Mouse (Mus musculus): ENCODE data around the gene Gadd45g. TPM values are rescaled to one million over a fixed set of nuclear protein-coding genes. Genes with fewer than 3 reads are reported as not detected.
A peak's percentile ranks its signal among the peaks of the same experiment; 100 is the strongest.
"Not testable (repeated sequence)": the region's sequence is repeated elsewhere in the genome, so short reads cannot be mapped to it uniquely, and the experiment has no call there.

The Gadd45g gene
- polyA plus RNA-seq, 1 experiment from 2014 or later: 50.3 TPM

DNA sequence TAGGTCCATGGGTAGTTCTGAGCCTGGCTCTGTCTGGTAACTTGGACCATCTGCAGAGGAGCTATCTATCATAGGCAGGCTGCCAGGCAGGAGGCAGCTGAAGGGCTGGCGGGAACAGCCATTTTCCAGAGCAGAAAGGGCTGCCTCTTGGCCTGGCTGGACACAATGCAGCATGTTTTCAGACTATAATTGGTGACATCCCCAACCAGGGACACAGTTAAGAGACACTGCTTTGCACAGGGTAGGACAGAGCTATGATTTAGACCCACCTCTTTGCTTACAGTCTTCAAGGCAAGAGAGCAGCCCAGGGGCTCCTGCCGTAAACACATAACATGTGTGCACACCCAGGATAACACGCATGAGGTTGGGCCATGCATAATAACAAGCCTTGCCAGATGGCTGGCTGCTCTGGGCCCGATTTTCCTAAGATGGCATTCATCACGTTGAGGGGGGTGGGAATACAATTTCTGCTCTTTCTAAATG is 29.9 kb upstream of the Gadd45g start:
- peak; percentile 73 for ATAC-seq (ENCODE audit: borderline replicate concordance, extremely low read depth, low FRiP score, low TSS enrichment)
- no peaks in the 10 kb centered on the region for H3K27me3 ChIP-seq
- no peaks in the 10 kb centered on the region for H3K36me3 ChIP-seq
- 55% methylated on average over 5 of the region's 5 CpGs for WGBS
- H3K4me1 ChIP-seq: peaks cover 22% of the 10 kb centered on the region
- no peaks in the 10 kb centered on the region for H3K9me3 ChIP-seq
- H3K4me2 ChIP-seq: no peak overlapping the region
- no peak overlapping the region for H3K4me3 ChIP-seq
- H3K9ac ChIP-seq: no peak overlapping the region
- peak overlapping the region; percentile 73 for H3K27ac ChIP-seq

DNA sequence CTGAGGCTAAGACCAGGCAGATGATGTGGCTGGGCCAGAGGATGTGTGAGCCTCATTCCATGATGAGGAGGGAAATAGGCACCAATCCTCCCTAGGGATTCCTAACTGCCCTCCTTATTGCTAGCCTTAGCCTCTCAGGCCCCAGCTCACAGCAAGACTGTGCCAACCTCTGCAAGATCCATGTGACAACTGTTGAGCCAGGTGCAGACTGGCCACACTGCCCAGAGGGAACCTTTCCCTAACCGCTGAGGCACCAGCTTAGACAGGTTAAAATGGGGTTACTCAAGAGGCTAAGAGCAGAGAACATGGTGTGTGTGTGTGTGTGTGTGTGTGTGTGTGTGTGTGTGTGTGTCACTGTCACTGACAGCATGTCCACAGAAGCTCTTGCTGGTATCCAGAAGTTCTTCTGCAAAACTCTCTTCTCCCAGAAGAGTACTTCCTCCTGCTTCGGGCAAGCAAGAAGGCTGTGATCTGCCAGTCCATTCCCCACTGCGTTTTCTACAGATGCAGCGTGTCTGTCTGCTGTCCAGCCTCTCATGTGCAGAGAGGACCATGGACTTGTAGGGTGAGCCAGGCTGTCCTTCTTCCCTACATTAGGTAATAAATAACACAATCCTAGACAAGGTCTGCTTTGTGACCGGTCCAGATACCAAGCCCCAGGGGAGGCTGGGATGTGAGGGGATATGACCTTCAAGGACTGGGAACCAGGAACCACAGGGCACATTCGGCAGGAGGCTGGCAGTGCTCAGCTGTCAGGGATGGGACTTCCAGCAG is 28.1 kb upstream of the Gadd45g start:
- H3K4me1 ChIP-seq: peaks cover 22% of the 10 kb centered on the region
- no peaks in the 10 kb centered on the region for H3K36me3 ChIP-seq
- H3K9ac ChIP-seq: no peak overlapping the region
- no peak overlapping the region for H3K4me2 ChIP-seq
- no peaks in the 10 kb centered on the region for H3K27me3 ChIP-seq
- no peak overlapping the region for H3K27ac ChIP-seq
- WGBS: 58% methylated on average over 6 of the region's 6 CpGs
- no peak for ATAC-seq (ENCODE audit: borderline replicate concordance, extremely low read depth, low FRiP score, low TSS enrichment)
- H3K4me3 ChIP-seq: no peak overlapping the region
- no peaks in the 10 kb centered on the region for H3K9me3 ChIP-seq

DNA sequence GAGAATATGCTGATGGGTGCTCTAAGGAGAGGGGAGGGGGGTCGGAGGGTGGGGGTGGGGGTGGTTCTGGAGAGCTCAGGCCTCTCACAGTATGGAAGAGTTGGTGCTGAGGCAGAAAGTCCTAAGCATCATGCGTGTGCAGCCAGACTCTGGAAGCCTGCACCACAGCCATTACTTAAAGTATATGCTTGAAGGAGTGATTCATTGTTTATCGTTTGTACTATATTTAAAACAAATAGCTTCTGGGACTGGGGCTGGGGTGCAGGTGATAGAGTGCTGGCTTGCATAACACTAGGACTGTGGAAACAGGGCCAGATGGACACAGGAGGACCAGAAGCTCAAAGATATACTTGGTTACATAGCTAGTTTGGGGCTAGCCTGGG is 27.5 kb upstream of the Gadd45g start:
- WGBS: 47% methylated on average over 3 of the region's 3 CpGs
- Histone ChIP-seq H3K4me3 (no peak overlapping the region), H3K9ac (no peak overlapping the region), H3K27me3 (no peaks in the 10 kb centered on the region), H3K36me3 (no peaks in the 10 kb centered on the region), H3K4me2 (no peak overlapping the region), H3K9me3 (no peaks in the 10 kb centered on the region), H3K4me1 (peaks cover 21% of the 10 kb centered on the region), H3K27ac (no peak overlapping the region)
- no peak for ATAC-seq (ENCODE audit: borderline replicate concordance, extremely low read depth, low FRiP score, low TSS enrichment)

- H3K9me3 ChIP-seq: no peaks in the 10 kb centered on the region
- peaks cover 21% of the 10 kb centered on the region for H3K4me1 ChIP-seq
- no peaks in the 10 kb centered on the region for H3K36me3 ChIP-seq
- 62% methylated on average over 6 of the region's 6 CpGs for WGBS
- H3K4me3 ChIP-seq: no peak overlapping the region
- H3K9ac ChIP-seq: no peak overlapping the region
- no peaks in the 10 kb centered on the region for H3K27me3 ChIP-seq
- H3K27ac ChIP-seq: no peak overlapping the region
- ATAC-seq (ENCODE audit: borderline replicate concordance, extremely low read depth, low FRiP score, low TSS enrichment): no peak
- no peak overlapping the region for H3K4me2 ChIP-seq
Measured at GRCm38 (mm10) chr13:51819351-51819750, 27.1 kb upstream of the Gadd45g start.

DNA sequence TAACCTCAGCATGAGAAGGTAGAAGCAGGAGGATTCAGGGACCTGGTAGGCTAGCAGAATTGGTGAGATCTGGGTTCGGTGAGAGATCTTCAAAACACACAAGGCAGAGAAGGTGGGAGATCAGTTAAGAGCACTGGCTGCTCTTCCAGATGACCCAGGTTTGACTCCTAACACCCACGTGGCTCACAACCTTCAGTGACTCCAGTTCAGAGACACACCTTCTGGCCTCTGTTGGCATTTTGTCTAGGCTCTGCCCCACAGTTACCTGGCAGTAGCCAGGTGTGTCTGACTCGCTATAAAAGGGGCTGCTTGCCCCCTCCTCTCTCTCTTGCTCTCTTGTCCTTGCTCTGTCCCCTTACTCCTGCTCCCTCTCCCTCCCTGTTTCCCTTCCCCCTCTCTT is 24.5 kb upstream of the Gadd45g start:
- Histone ChIP-seq H3K27me3 (no peaks in the 10 kb centered on the region), H3K27ac (no peak overlapping the region), H3K4me1 (peaks cover 13% of the 10 kb centered on the region), H3K9me3 (no peaks in the 10 kb centered on the region), H3K9ac (no peak overlapping the region), H3K4me3 (no peak overlapping the region), H3K4me2 (no peak overlapping the region), H3K36me3 (no peaks in the 10 kb centered on the region)
- WGBS: 42% methylated on average over 3 of the region's 3 CpGs
- no peak for ATAC-seq (ENCODE audit: borderline replicate concordance, extremely low read depth, low FRiP score, low TSS enrichment)

- H3K27me3 ChIP-seq: no peaks in the 10 kb centered on the region
- no peak overlapping the region for H3K4me2 ChIP-seq
- no peak overlapping the region for H3K27ac ChIP-seq
- H3K4me1 ChIP-seq: peaks cover 12% of the 10 kb centered on the region; the same call in 1 of the 2 replicates
- no peak overlapping the region for H3K4me3 ChIP-seq
- no peak overlapping the region for H3K9ac ChIP-seq
- H3K9me3 ChIP-seq: no peaks in the 10 kb centered on the region
- ATAC-seq (ENCODE audit: borderline replicate concordance, extremely low read depth, low FRiP score, low TSS enrichment): no peak
- no peaks in the 10 kb centered on the region for H3K36me3 ChIP-seq
- 40% methylated on average over 8 of the region's 8 CpGs for WGBS
Measured at GRCm38 (mm10) chr13:51823822-51824495, 22.5 kb upstream of the Gadd45g start.

GRCm38 (mm10) chr13:51830744-51831450 is 15.6 kb upstream of the Gadd45g start:
- Histone ChIP-seq H3K9me3 (no peaks in the 10 kb centered on the region), H3K4me1 (no peaks in the 10 kb centered on the region), H3K27me3 (no peaks in the 10 kb centered on the region), H3K27ac (no peak overlapping the region), H3K9ac (no peak overlapping the region), H3K36me3 (no peaks in the 10 kb centered on the region), H3K4me3 (no peak overlapping the region), H3K4me2 (no peak overlapping the region)
- ATAC-seq (ENCODE audit: borderline replicate concordance, extremely low read depth, low FRiP score, low TSS enrichment): no peak
- whole genome bisulfite sequencing: 31% methylated on average over 10 of the region's 10 CpGs

- no peaks in the 10 kb centered on the region for H3K36me3 ChIP-seq
- WGBS: 86% methylated on average over 5 of the region's 6 CpGs
- no peak overlapping the region for H3K9ac ChIP-seq
- ATAC-seq (ENCODE audit: borderline replicate concordance, extremely low read depth, low FRiP score, low TSS enrichment): no peak
- H3K9me3 ChIP-seq: no peaks in the 10 kb centered on the region
- H3K27ac ChIP-seq: no peak overlapping the region
- 0 out of 2 replicates have a peak, but pooled peaks cover 4% of the 10 kb centered on the region for H3K4me1 ChIP-seq
- H3K4me2 ChIP-seq: no peak overlapping the region
- H3K27me3 ChIP-seq: no peaks in the 10 kb centered on the region
- H3K4me3 ChIP-seq: no peak overlapping the region
Measured at GRCm38 (mm10) chr13:51832491-51832890, 14.0 kb upstream of the Gadd45g start.

DNA sequence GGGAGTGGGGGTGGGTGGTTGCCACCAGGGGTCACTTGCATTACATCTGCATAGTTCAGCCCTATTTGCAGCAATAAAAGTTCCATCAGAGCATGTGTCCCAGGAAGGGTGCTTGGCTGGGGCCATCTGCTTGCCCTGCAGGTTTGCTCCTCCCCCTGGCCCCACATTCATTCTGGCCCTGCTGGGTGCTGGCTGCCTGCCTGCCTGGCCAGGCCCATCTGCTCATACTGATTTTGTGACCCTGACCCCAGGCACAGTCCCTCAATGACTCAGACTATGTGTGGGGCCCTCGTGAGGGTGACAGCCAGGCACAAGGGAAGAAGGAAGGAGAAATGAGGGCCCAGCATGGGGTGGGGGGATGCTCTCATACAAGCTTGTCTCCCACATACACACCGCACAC is 12.9 kb upstream of the Gadd45g start:
- peaks cover 3% of the 10 kb centered on the region; the same call in 1 of the 2 replicates for H3K27me3 ChIP-seq
- 50% methylated on average over 2 of the region's 2 CpGs for WGBS
- 0 out of 2 replicates have a peak, but pooled peaks have one; percentile 23 for ATAC-seq (ENCODE audit: borderline replicate concordance, extremely low read depth, low FRiP score, low TSS enrichment)

DNA sequence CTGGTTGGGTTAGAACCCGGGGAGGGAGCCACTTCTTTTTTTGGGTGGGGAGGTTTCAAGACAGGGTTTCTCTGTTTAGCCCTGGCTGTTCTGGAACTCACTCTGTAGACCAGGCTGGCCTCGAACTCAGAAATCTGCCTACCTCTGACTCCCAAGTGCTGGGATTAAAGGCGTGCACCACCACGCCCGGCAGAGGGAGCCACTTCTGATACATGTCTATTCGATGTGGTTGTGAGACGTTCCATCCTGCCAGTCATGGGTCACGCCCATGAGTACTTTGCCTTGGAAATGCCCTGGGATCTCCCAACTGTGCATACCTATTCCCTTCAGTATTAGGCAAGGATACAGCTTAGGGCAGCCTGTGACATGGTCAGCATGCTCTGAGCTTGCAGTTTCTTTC is 12.5 kb upstream of the Gadd45g start:
- not testable (repeated sequence) for H3K36me3 ChIP-seq; ATAC-seq (ENCODE audit: borderline replicate concordance, extremely low read depth, low FRiP score, low TSS enrichment); H3K27me3 ChIP-seq; H3K9ac ChIP-seq; H3K27ac ChIP-seq; H3K4me3 ChIP-seq; H3K4me1 ChIP-seq; H3K4me2 ChIP-seq; H3K9me3 ChIP-seq
- WGBS: 58% methylated on average over 8 of the region's 8 CpGs

More for the DNA sequence above, 12.9 kb upstream of the Gadd45g start:
- Histone ChIP-seq H3K9me3 (no peaks in the 10 kb centered on the region), H3K4me2 (no peak overlapping the region), H3K9ac (no peak overlapping the region), H3K4me3 (no peak overlapping the region), H3K27ac (no peak overlapping the region), H3K36me3 (no peaks in the 10 kb centered on the region), H3K4me1 (0 out of 2 replicates have a peak, but pooled peaks cover 4% of the 10 kb centered on the region)

GRCm38 (mm10) chr13:51834520-51834919 is 12.0 kb upstream of the Gadd45g start:
- WGBS: 42% methylated on average over 2 of the region's 2 CpGs
- Histone ChIP-seq H3K4me1 (0 out of 2 replicates have a peak, but pooled peaks cover 4% of the 10 kb centered on the region), H3K4me3 (no peak overlapping the region), H3K36me3 (no peaks in the 10 kb centered on the region), H3K9ac (no peak overlapping the region), H3K27ac (no peak overlapping the region), H3K27me3 (peaks cover 11% of the 10 kb centered on the region; the same call in 1 of the 2 replicates), H3K9me3 (no peaks in the 10 kb centered on the region), H3K4me2 (no peak overlapping the region)
- no peak for ATAC-seq (ENCODE audit: borderline replicate concordance, extremely low read depth, low FRiP score, low TSS enrichment)
